Mouse (Mus musculus): Measurements from ENCODE around the gene Araf.
A peak's percentile ranks its signal among the peaks of the same experiment; 100 is the strongest.

Araf gene

GRCm38 (mm10) chrX:20853794-20854193 is 56.2 kb downstream of the Araf start:
- no peak for DNase-seq

GRCm38 (mm10) chrX:20861453-20862104 is 64.0 kb downstream of the Araf start:
- no peak for DNase-seq

GRCm38 (mm10) chrX:20862105-20863065 is 64.8 kb downstream of the Araf start:
- peak in 1 of 2 experiments; percentile 37 for DNase-seq

GRCm38 (mm10) chrX:20863161-20864101 is 65.8 kb downstream of the Araf start:
- DNase-seq = no peak

- DNase-seq = no peak
Measured at GRCm38 (mm10) chrX:20868091-20868490, 70.5 kb downstream of the Araf start.

GRCm38 (mm10) chrX:20869203-20869602 is 71.6 kb downstream of the Araf start:
- DNase-seq = no peak

- peak; percentile 9 to 46 for DNase-seq
Measured at GRCm38 (mm10) chrX:20869962-20870513, 72.4 kb downstream of the Araf start, which contains the start of gene Timp1. Timp1 (plus strand) TSS chrX:20870166.

- no peak for DNase-seq
Measured at GRCm38 (mm10) chrX:20872928-20873500, 75.4 kb downstream of the Araf start.

- DNase-seq = no peak
Measured at GRCm38 (mm10) chrX:20875241-20875640, 77.6 kb downstream of the Araf start.

GRCm38 (mm10) chrX:20910074-20910473 is 112.5 kb downstream of the Araf start:
- DNase-seq = no peak
